Mouse (Mus musculus) left cerebral cortex, adult 8-10 months (tissue): Measurements from ENCODE around the gene Foxn1. TPM values are rescaled to one million over a fixed set of nuclear protein-coding genes. Genes with fewer than 3 reads are reported as not detected.

Experiments
- DNase-seq, 2 experiments: peaks; one replicate each; pipeline ENCODE4 v3.0.0; 2022; ENCODE audit warnings: low spot score in 2 of 2
- total RNA-seq, 4 experiments: library from RNA; stranded (reverse); gene quantifications; 2 replicates each; pipeline ENCODE4 v1.2.4; 2022

Foxn1 gene
- total RNA-seq, 4 experiments from 2014 or later, result 0.11 to 0.19 TPM; not detected in 2

DNA sequence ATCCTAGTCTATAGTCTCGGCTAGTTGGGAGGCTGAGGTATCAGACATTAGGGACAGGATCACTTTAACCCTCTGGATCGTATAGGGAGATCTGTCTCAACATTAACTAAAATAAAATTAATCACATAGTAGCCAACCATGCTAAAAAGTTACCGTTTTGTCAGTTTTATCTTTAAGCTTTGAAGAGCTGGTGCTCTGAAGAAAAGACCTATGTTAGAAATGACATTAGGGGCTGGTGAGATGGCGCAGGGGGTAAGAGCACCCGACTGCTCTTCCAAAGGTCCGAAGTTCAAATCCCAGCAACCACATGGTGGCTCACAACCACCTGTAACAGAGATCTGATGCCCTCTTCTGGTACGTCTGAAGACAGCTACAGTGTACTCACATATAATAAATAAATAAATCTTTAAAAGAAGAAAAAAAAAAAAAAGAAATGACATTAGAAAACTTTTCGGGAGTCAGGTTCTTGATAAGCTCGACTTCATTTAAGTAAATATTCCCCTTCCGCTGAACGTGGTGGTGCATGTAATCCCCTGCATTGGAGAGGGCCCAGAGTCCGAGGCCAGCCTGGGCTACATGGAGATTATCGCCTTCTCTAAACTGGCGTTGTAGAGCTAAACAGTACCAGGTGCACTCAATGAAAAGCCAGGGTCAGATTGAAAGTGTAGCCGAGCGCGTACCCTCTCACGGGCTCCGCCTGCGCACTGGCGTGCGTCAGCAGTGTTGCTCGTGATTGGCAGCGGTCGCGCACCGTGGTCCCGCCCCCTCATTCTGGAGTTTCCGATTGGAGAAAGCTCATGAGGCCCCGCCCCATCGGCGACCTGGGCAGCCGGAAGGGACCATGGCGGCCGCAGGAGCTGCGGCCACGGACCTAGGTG lies 58.5 kb downstream of the Foxn1 start, which contains the start of gene Pigs:
Gene Pigs, plus strand, starts transcription at position 782 of the 878 bp plus-strand sequence.
- DNase-seq, result peak; percentile 86 to 94

GRCm38 (mm10) chr11:78327215-78327614 lies 59.1 kb downstream of the Foxn1 start:
- no peak for DNase-seq

- DNase-seq, result no peak
Observed at GRCm38 (mm10) chr11:78324965-78325364, 61.4 kb downstream of the Foxn1 start.

GRCm38 (mm10) chr11:78324000-78324785 lies 62.2 kb downstream of the Foxn1 start:
- no peak for DNase-seq

- DNase-seq, result peak; percentile 57 to 92
Observed at GRCm38 (mm10) chr11:78322860-78323259, 63.5 kb downstream of the Foxn1 start, which contains the start of gene Aldoc. Gene Aldoc (plus strand): TSS chr11:78322968.

GRCm38 (mm10) chr11:78322076-78322831 lies 64.1 kb downstream of the Foxn1 start:
- DNase-seq, result peak in 1 of 2 experiments; percentile 62

DNA sequence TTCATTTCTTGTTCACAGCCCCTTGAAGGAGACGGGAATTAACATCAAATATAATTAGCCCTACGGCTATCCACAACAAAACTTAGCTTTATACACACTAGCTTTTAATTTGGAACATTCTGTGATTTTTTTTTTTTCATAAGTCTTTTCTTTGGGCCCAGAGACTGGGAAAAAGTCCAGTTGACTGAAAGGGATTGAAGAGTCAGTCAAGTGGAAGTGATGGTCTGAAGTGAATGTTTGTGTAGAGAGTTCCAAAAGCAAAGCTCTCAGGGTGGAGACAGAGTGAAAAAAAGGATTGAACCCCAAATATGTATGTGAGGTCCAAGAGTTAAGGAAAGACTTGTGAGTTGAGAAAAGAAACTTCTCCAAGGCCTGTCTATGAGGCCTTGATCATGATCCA lies 67.9 kb downstream of the Foxn1 start:
- DNase-seq, result no peak

GRCm38 (mm10) chr11:78313662-78314061 lies 72.7 kb downstream of the Foxn1 start:
- no peak for DNase-seq

- no peak for DNase-seq
Observed at GRCm38 (mm10) chr11:78310861-78311511, 75.4 kb downstream of the Foxn1 start.

Other genes starting within 250 kb of the Foxn1 start
- 1 to 10 TPM; 5.9 to 9.4 (median 9.0) TPM for gene Traf4, start 221.0 kb downstream of the Foxn1 start, total RNA-seq
- 1 to 10 TPM; 2.0 to 4.3 (median 2.8) TPM for gene Nek8, start 209.9 kb downstream of the Foxn1 start, total RNA-seq
- gene Tlcd1, start 209.8 kb downstream of the Foxn1 start, total RNA-seq, result 10 to 100 TPM; 24.8 to 34.9 (median 28.4) TPM
- gene Rpl23a, start 203.0 kb downstream of the Foxn1 start, total RNA-seq, result 100 to 1,000 TPM; 678 to 790 (median 743) TPM
- gene Rab34, start 198.1 kb downstream of the Foxn1 start, total RNA-seq, result 10 to 100 TPM; 23.9 to 29.6 (median 26.2) TPM
- 1 to 10 TPM; 5.9 to 7.4 (median 6.8) TPM for gene Proca1, start 193.2 kb downstream of the Foxn1 start, total RNA-seq
- 10 to 100 TPM; 54.1 to 66.1 (median 59.1) TPM for gene Sdf2, start 140.8 kb downstream of the Foxn1 start, total RNA-seq
- 100 to 1,000 TPM in 2 of 4 experiments, 10 to 100 TPM in 2; 98.7 to 102 (median 100) TPM for gene Supt6, start 140.6 kb downstream of the Foxn1 start, total RNA-seq
- gene 2610507B11Rik, start 124.8 kb downstream of the Foxn1 start, total RNA-seq, result 100 to 1,000 TPM; 172 to 181 (median 177) TPM
- 10 to 100 TPM; 12.0 to 15.3 (median 13.3) TPM for gene BC030499, start 95.7 kb downstream of the Foxn1 start, total RNA-seq
- 10 to 100 TPM in 1 of 4 experiments, 1 to 10 TPM in 3; 6.8 to 11.9 (median 7.1) TPM for gene Spag5, start 85.0 kb downstream of the Foxn1 start, total RNA-seq
- 100 to 1,000 TPM; 784 to 869 (median 811) TPM for gene Aldoc, start 63.6 kb downstream of the Foxn1 start, total RNA-seq
- gene Pigs, start 58.1 kb downstream of the Foxn1 start, total RNA-seq, result 10 to 100 TPM; 57.1 to 62.1 (median 59.4) TPM
- 10 to 100 TPM; 28.5 to 34.5 (median 30.6) TPM for gene Unc119, start 43.1 kb downstream of the Foxn1 start, total RNA-seq
- not detected for gene Slc13a2, start 35.7 kb upstream of the Foxn1 start, total RNA-seq
- 10 to 100 TPM in 3 of 4 experiments, 1 to 10 TPM in 1; 8.2 to 15.4 (median 12.2) TPM for gene Slc46a1, start 79.1 kb upstream of the Foxn1 start, total RNA-seq
- gene Sarm1, start 111.2 kb upstream of the Foxn1 start, total RNA-seq, result 10 to 100 TPM; 32.1 to 36.7 (median 33.1) TPM
- gene Vtn, start 112.5 kb upstream of the Foxn1 start, total RNA-seq, result 10 to 100 TPM; 73.4 to 86.0 (median 77.9) TPM
- 1 to 10 TPM; 1.3 to 2.1 (median 1.6) TPM for gene Sebox, start 116.9 kb upstream of the Foxn1 start, total RNA-seq
- gene Tmem199, start 125.6 kb upstream of the Foxn1 start, total RNA-seq, result 10 to 100 TPM; 39.4 to 42.9 (median 41.8) TPM
- gene Poldip2, start 125.6 kb upstream of the Foxn1 start, total RNA-seq, result 100 to 1,000 TPM; 116 to 125 (median 118) TPM
- gene Tnfaip1, start 149.8 kb upstream of the Foxn1 start, total RNA-seq, result 10 to 100 TPM; 32.8 to 36.6 (median 34.2) TPM
- gene Ift20, start 149.8 kb upstream of the Foxn1 start, total RNA-seq, result 10 to 100 TPM; 79.7 to 81.6 (median 80.9) TPM
- 10 to 100 TPM; 23.7 to 29.6 (median 26.6) TPM for gene Tmem97, start 164.2 kb upstream of the Foxn1 start, total RNA-seq